Comparison of ENCODE assay signal across 23 mouse cellular contexts in the genomic region with DNA sequence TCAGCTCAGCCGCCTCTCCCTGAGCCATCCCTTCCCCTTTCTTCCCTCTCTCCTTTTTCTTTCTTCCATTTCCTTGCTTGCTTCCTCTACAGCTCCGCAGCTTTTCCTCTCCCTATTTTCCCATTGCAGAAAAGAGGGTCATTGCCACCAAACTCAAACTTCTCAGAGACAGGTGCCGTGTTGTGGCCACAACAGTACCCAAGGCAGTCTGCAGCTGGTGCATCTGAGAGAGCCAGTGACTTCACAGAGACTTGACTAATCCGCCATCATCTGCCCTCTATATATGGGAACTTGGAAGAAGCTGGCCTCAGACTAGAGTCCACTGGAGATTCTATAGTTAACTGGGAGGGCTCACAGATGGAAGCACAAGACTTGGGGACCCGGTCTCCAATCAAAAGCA. TPM values are rescaled to one million over a fixed set of nuclear protein-coding genes. Genes with fewer than 3 reads are reported as not detected.
DNase-seq lines count a peak whose midpoint lies in the region; ATAC-seq lines count a peak whose summit lies in the region.
"Had no signal": no experiment of that assay in that cellular context is flagged by ENCODE, and none has a peak within 500 bp of the region (broad histone marks: within the 10 kb centered on the region; RNA-seq: fewer than 3 reads in every experiment).

No protein-coding gene starts in this region.

- no peak for DNase-seq in embryonic facial prominence, embryonic 10.5 days (ENCODE audit: low spot score)
- no peak for DNase-seq in limb, embryonic 10.5 days (ENCODE audit: low spot score)
- no peak for DNase-seq in midbrain, embryonic 10.5 days (ENCODE audit: low spot score)
- DNase-seq in yolk sac, embryonic 10.5 days (ENCODE audit: low spot score) = no peak
- DNase-seq: adrenal gland, adult 8-10 months; adrenal gland, postnatal 25 days; cerebellum, adult 8-10 months; embryo, embryonic 11 days; forebrain, postnatal 0 days; gastrocnemius, postnatal 25 days; heart, adult 2 months; heart, postnatal 10 days; heart, postnatal 36 days had no signal

- H3K27me3 ChIP-seq in embryonic facial prominence, embryonic 12.5 days = no peaks in the 10 kb centered on the region
- H3K27me3 ChIP-seq in embryonic facial prominence, embryonic 10.5 days (replicated peaks; ENCODE audit: low read depth, poor library complexity, severe bottlenecking) = 0 out of 2 replicates have a peak, but pooled peaks cover 10% of the 10 kb centered on the region
- no peaks in the 10 kb centered on the region for H3K27me3 ChIP-seq in embryonic facial prominence, embryonic 13.5 days
- peaks cover 9% of the 10 kb centered on the region; the same call in 1 of the 2 replicates for H3K27me3 ChIP-seq in limb, embryonic 10.5 days (ENCODE audit: low read depth, poor library complexity, severe bottlenecking)
- no peaks in the 10 kb centered on the region for H3K27me3 ChIP-seq in midbrain, embryonic 10.5 days (ENCODE audit: low read depth, poor library complexity, severe bottlenecking)
- H3K27me3 ChIP-seq: heart, embryonic 15.5 days; intestine, embryonic 15.5 days had no signal

- no peak overlapping the region for H3K9ac ChIP-seq in embryonic facial prominence, embryonic 12.5 days
- no peak overlapping the region for H3K9ac ChIP-seq in embryonic facial prominence, embryonic 13.5 days
- H3K9ac ChIP-seq: forebrain, postnatal 0 days; heart, embryonic 15.5 days; hindbrain, embryonic 13.5 days; intestine, embryonic 15.5 days had no signal

- H3K9me3 ChIP-seq in embryonic facial prominence, embryonic 12.5 days = no peaks in the 10 kb centered on the region
- H3K9me3 ChIP-seq in embryonic facial prominence, embryonic 10.5 days = no peaks in the 10 kb centered on the region
- H3K9me3 ChIP-seq in embryonic facial prominence, embryonic 13.5 days = no peaks in the 10 kb centered on the region
- H3K9me3 ChIP-seq in limb, embryonic 10.5 days (replicated peaks) = no peaks in the 10 kb centered on the region
- no peaks in the 10 kb centered on the region for H3K9me3 ChIP-seq in midbrain, embryonic 10.5 days (replicated peaks)
- H3K9me3 ChIP-seq: heart, embryonic 15.5 days; hindbrain, embryonic 10.5 days; hindbrain, embryonic 13.5 days; intestine, embryonic 15.5 days had no signal

- no peak for ATAC-seq in embryonic facial prominence, embryonic 12.5 days (ENCODE audit: insufficient number of reproducible peaks, insufficient read depth, low FRiP score, low TSS enrichment)
- ATAC-seq in embryonic facial prominence, embryonic 13.5 days (ENCODE audit: insufficient number of reproducible peaks, insufficient read depth, low FRiP score, low TSS enrichment, low read depth) = no peak
- ATAC-seq: activated CD4-positive, CD25-positive, alpha-beta regulatory T cell, adult 4 months; forebrain, embryonic 14.5 days; forebrain, postnatal 0 days; hindbrain, embryonic 16.5 days; intestine, embryonic 15.5 days had no signal

- WGBS in embryonic facial prominence, embryonic 12.5 days = 78% methylated on average over 5 of the region's 5 CpGs
- WGBS in embryonic facial prominence, embryonic 10.5 days = 80% methylated on average over 5 of the region's 5 CpGs
- 67% methylated on average over 5 of the region's 5 CpGs for WGBS in embryonic facial prominence, embryonic 13.5 days
- 79% methylated on average over 5 of the region's 5 CpGs for WGBS in limb, embryonic 10.5 days
- 89% methylated on average over 5 of the region's 5 CpGs for WGBS in midbrain, embryonic 10.5 days

- no peak overlapping the region for H3K4me3 ChIP-seq in embryonic facial prominence, embryonic 12.5 days
- H3K4me3 ChIP-seq in embryonic facial prominence, embryonic 10.5 days = no peak overlapping the region
- no peak overlapping the region for H3K4me3 ChIP-seq in embryonic facial prominence, embryonic 13.5 days
- no peak overlapping the region for H3K4me3 ChIP-seq in limb, embryonic 10.5 days
- no peak overlapping the region for H3K4me3 ChIP-seq in midbrain, embryonic 10.5 days
- H3K4me3 ChIP-seq: heart, adult 2 months; heart, embryonic 15.5 days; hindbrain, embryonic 10.5 days; hindbrain, embryonic 13.5 days; intestine, embryonic 15.5 days had no signal

- H3K27ac ChIP-seq in embryonic facial prominence, embryonic 12.5 days = 0 out of 2 replicates have a peak overlapping the region, but pooled peaks have one; percentile 0
- H3K27ac ChIP-seq in embryonic facial prominence, embryonic 10.5 days (replicated peaks) = no peak overlapping the region
- H3K27ac ChIP-seq in embryonic facial prominence, embryonic 13.5 days = peak overlapping the region; percentile 60; the same call in 1 of the 2 replicates
- 0 out of 2 replicates have a peak overlapping the region, but pooled peaks have one; percentile 42 for H3K27ac ChIP-seq in limb, embryonic 10.5 days
- H3K27ac ChIP-seq in midbrain, embryonic 10.5 days (replicated peaks) = no peak overlapping the region
- H3K27ac ChIP-seq: heart, adult 2 months; heart, embryonic 15.5 days; hindbrain, embryonic 13.5 days; intestine, embryonic 15.5 days had no signal

- H3K4me1 ChIP-seq in embryonic facial prominence, embryonic 12.5 days = peaks cover 7% of the 10 kb centered on the region; the same call in 1 of the 2 replicates
- H3K4me1 ChIP-seq in embryonic facial prominence, embryonic 10.5 days = peaks cover 13% of the 10 kb centered on the region
- peaks cover 50% of the 10 kb centered on the region for H3K4me1 ChIP-seq in embryonic facial prominence, embryonic 13.5 days
- peaks cover 13% of the 10 kb centered on the region; the same call in 1 of the 2 replicates for H3K4me1 ChIP-seq in limb, embryonic 10.5 days
- H3K4me1 ChIP-seq in midbrain, embryonic 10.5 days = no peaks in the 10 kb centered on the region; the same call in 1 of the 2 replicates
- H3K4me1 ChIP-seq: hindbrain, embryonic 13.5 days had no signal

- no peak overlapping the region for H3K4me2 ChIP-seq in embryonic facial prominence, embryonic 12.5 days (replicated peaks)
- no peak overlapping the region for H3K4me2 ChIP-seq in embryonic facial prominence, embryonic 13.5 days
- H3K4me2 ChIP-seq: heart, embryonic 11.5 days; heart, embryonic 15.5 days; hindbrain, embryonic 13.5 days; intestine, embryonic 15.5 days had no signal

- no peaks in the 10 kb centered on the region for H3K36me3 ChIP-seq in embryonic facial prominence, embryonic 12.5 days
- no peaks in the 10 kb centered on the region for H3K36me3 ChIP-seq in embryonic facial prominence, embryonic 10.5 days (replicated peaks)
- H3K36me3 ChIP-seq in embryonic facial prominence, embryonic 13.5 days = no peaks in the 10 kb centered on the region
- no peaks in the 10 kb centered on the region for H3K36me3 ChIP-seq in limb, embryonic 10.5 days
- no peaks in the 10 kb centered on the region for H3K36me3 ChIP-seq in midbrain, embryonic 10.5 days
- H3K36me3 ChIP-seq: heart, embryonic 15.5 days; hindbrain, embryonic 10.5 days; hindbrain, embryonic 13.5 days; intestine, embryonic 15.5 days had no signal

RNA-seq across cellular contexts. Expression of a gene that starts 13.2 kb away (rescaled TPM):
- polyA plus RNA-seq in embryonic facial prominence, embryonic 12.5 days (2016; fragmentation: Nextera tagmentation; extraction: Ambion mirVana) = 79.0 and 82.1 TPM in 2 replicates
- polyA plus RNA-seq in embryonic facial prominence, embryonic 10.5 days (2016; fragmentation: Nextera tagmentation; extraction: Ambion mirVana) = 16.5 and 19.3 TPM in 2 replicates
- 104 and 111 TPM in 2 replicates for polyA plus RNA-seq in embryonic facial prominence, embryonic 13.5 days (2015; fragmentation: Nextera tagmentation; extraction: Ambion mirVana)
- 13.5 and 21.4 TPM in 2 replicates for polyA plus RNA-seq in limb, embryonic 10.5 days (2016; fragmentation: Nextera tagmentation; extraction: Ambion mirVana)
- 16.2 and 19.8 TPM in 2 replicates for polyA plus RNA-seq in midbrain, embryonic 10.5 days (2016; fragmentation: Nextera tagmentation; extraction: Ambion mirVana)
- polyA plus RNA-seq: activated CD4-positive, CD25-positive, alpha-beta regulatory T cell, adult 4 months had no signal

Comparison
In these comparisons a context has a peak if more than half of its experiments do, and no peak if none do; other contexts are left out.
1. H3K27ac ChIP-seq: peak in embryonic facial prominence, embryonic 12.5 days (single experiment), embryonic facial prominence, embryonic 13.5 days (single experiment) and limb, embryonic 10.5 days (single experiment); none in embryonic facial prominence, embryonic 10.5 days (single experiment) and midbrain, embryonic 10.5 days (single experiment).